ENCODE assay signal across 12 mouse cellular contexts in genomic region chr3:136700447-136701009, GRCm38 (mm10). TPM values are rescaled to one million over a fixed set of nuclear protein-coding genes. Genes with fewer than 3 reads are reported as not detected.
DNase-seq lines count a peak whose midpoint lies in the region; ATAC-seq and TF ChIP-seq lines count a peak whose summit lies in the region.
"Had no signal": no experiment of that assay in that cellular context is flagged by ENCODE, and none has a peak within 500 bp of the region (broad histone marks: within the 10 kb centered on the region; RNA-seq: fewer than 3 reads in every experiment).

No protein-coding gene starts in this region.

- H3K27ac ChIP-seq in spleen, adult 2 months (ENCODE audit: insufficient read depth, low read length) = peak overlapping the region; percentile 38
- no peak overlapping the region for H3K27ac ChIP-seq in lung, embryonic 16.5 days (ENCODE audit: low read length)
- H3K27ac ChIP-seq: embryonic facial prominence, embryonic 13.5 days; kidney, embryonic 15.5 days had no signal

- no peaks in the 10 kb centered on the region for H3K36me3 ChIP-seq in spleen, adult 2 months (ENCODE audit: control insufficient read depth, insufficient read depth, low read length)
- H3K36me3 ChIP-seq in lung, embryonic 16.5 days (ENCODE audit: control insufficient read depth, insufficient read depth, low read length) = no peaks in the 10 kb centered on the region
- H3K36me3 ChIP-seq: embryonic facial prominence, embryonic 13.5 days; kidney, embryonic 15.5 days had no signal

- no peaks in the 10 kb centered on the region for H3K27me3 ChIP-seq in spleen, adult 2 months (ENCODE audit: control insufficient read depth, insufficient read depth, low read length)
- H3K27me3 ChIP-seq in lung, embryonic 16.5 days (ENCODE audit: control insufficient read depth, insufficient read depth, low read depth, low read length) = no peaks in the 10 kb centered on the region
- H3K27me3 ChIP-seq: embryonic facial prominence, embryonic 13.5 days; kidney, embryonic 15.5 days had no signal

- no peaks in the 10 kb centered on the region for H3K9me3 ChIP-seq in lung, embryonic 16.5 days (ENCODE audit: control insufficient read depth, low read length)
- H3K9me3 ChIP-seq: embryonic facial prominence, embryonic 13.5 days; kidney, embryonic 15.5 days had no signal

- no peak for TF ChIP-seq POLR2A in spleen, adult 2 months (IDR thresholded peaks at IDR 0.05; ENCODE audit: low read depth, low read length)

- DNase-seq in frontal cortex, adult 2 months (ENCODE audit: extremely low spot score in 1 of 2, low spot score in 1 of 2) = no peak
- peak; percentile 41 to 46 for DNase-seq in spleen, adult 2 months (ENCODE audit: low read depth in 1 of 2, low spot score in 2 of 2)
- no peak for DNase-seq in spleen, postnatal 4 days (ENCODE audit: low spot score in 2 of 2)
- peak; percentile 33 for DNase-seq in telencephalon, adult 2 months (ENCODE audit: low read depth, low spot score)
- no peak for DNase-seq in urinary bladder, adult 2 months (ENCODE audit: low spot score)
- no peak for DNase-seq in thymus, postnatal 36 days
- DNase-seq: gastrocnemius, postnatal 36 days had no signal

- 0 out of 2 replicates have a peak, but pooled peaks have one; percentile 24 for ATAC-seq in frontal cortex, adult (ENCODE audit: low TSS enrichment)
- ATAC-seq in lung, embryonic 16.5 days (ENCODE audit: low read depth) = peak; percentile 38; the same call in 1 of the 2 replicates

- WGBS in spleen, adult 2 months = 17% methylated on average over 11 of the region's 11 CpGs
- 43% methylated on average over 11 of the region's 11 CpGs for WGBS in lung, embryonic 16.5 days

- H3K4me1 ChIP-seq in spleen, adult 2 months (ENCODE audit: control insufficient read depth, insufficient read depth, insufficient read length) = peaks cover 28% of the 10 kb centered on the region
- peaks cover 6% of the 10 kb centered on the region for H3K4me1 ChIP-seq in lung, embryonic 16.5 days (replicated peaks; ENCODE audit: control insufficient read depth, insufficient read depth, low read length)

- H3K4me3 ChIP-seq in spleen, adult 2 months (ENCODE audit: extremely low read depth, insufficient read depth, insufficient read length) = no peak overlapping the region
- H3K4me3 ChIP-seq in lung, embryonic 16.5 days (ENCODE audit: low read length) = no peak overlapping the region
- H3K4me3 ChIP-seq: embryonic facial prominence, embryonic 13.5 days; kidney, embryonic 15.5 days; myocyte had no signal

- H3K4me2 ChIP-seq in lung, embryonic 16.5 days (ENCODE audit: low read depth, low read length) = peak overlapping the region; percentile 26
- H3K4me2 ChIP-seq: embryonic facial prominence, embryonic 13.5 days; kidney, embryonic 15.5 days had no signal

- TF ChIP-seq CTCF in spleen, adult 2 months (IDR thresholded peaks at IDR 0.05; ENCODE audit: extremely low read depth, insufficient read depth, insufficient read length, insufficient replicate concordance) = no peak

- H3K9ac ChIP-seq in lung, embryonic 16.5 days (ENCODE audit: low read length) = no peak overlapping the region
- H3K9ac ChIP-seq: embryonic facial prominence, embryonic 13.5 days; kidney, embryonic 15.5 days had no signal

RNA-seq across cellular contexts. Expression of gene Ppp3ca, which starts 30.6 kb away (rescaled TPM):
- polyA plus RNA-seq in frontal cortex, adult 2 months (2012; rRNA removed) = 403 and 422 TPM in 2 replicates
- polyA plus RNA-seq in spleen, adult 2 months (2012; rRNA removed) = 23.0 and 46.3 TPM in 2 replicates
- 61.4 and 66.1 TPM in 2 replicates for polyA plus RNA-seq in lung, embryonic 16.5 days (2015; fragmentation: Nextera tagmentation; extraction: Ambion mirVana)
- 66.9 and 80.2 TPM in 2 replicates for polyA plus RNA-seq in urinary bladder, adult 2 months (2012; rRNA removed)

Comparison
In these comparisons a context has a peak if more than half of its experiments do, and no peak if none do; other contexts are left out.
1. DNase-seq: peak in spleen, adult 2 months (2 of 2) and telencephalon, adult 2 months (single experiment); none in frontal cortex, adult 2 months (0 of 2), spleen, postnatal 4 days (0 of 2), urinary bladder, adult 2 months (single experiment) and thymus, postnatal 36 days (0 of 2).